Mouse (Mus musculus) heart, embryonic 10.5 days (tissue): Measurements from ENCODE around the gene Med28. TPM values are rescaled to one million over a fixed set of nuclear protein-coding genes. Genes with fewer than 3 reads are reported as not detected.

Experiments
- DNase-seq: peaks from one replicate; pipeline ENCODE4 v3.0.0-alpha.2; 2017; ENCODE audit warnings: low spot score
- H3K27ac ChIP-seq: fragments of 300-500 bp; sonication (generic); 2 replicates; pipeline ENCODE4 v1.5.1; 2016; ENCODE audit warnings: mild to moderate bottlenecking
- H3K27me3 ChIP-seq: fragments of 300-500 bp; sonication (generic); 2 replicates; pipeline ENCODE4 v1.6.1; 2016; ENCODE audit warnings: mild to moderate bottlenecking; ENCODE audit not compliant: poor library complexity, insufficient read depth, severe bottlenecking
- H3K36me3 ChIP-seq: fragments of 300-500 bp; sonication (generic); 2 replicates; pipeline ENCODE4 v1.6.1; 2016; ENCODE audit warnings: mild to moderate bottlenecking, moderate library complexity
- H3K4me1 ChIP-seq: fragments of 300-500 bp; sonication (generic); 2 replicates; pipeline ENCODE4 v1.6.1; 2016; ENCODE audit warnings: mild to moderate bottlenecking
- H3K4me3 ChIP-seq: fragments of 300-500 bp; sonication (generic); 2 replicates; pipeline ENCODE4 v1.5.1; 2016; ENCODE audit warnings: mild to moderate bottlenecking, moderate library complexity
- H3K9me3 ChIP-seq: fragments of 300-500 bp; sonication (generic); 2 replicates; pipeline ENCODE4 v1.6.1; 2016; ENCODE audit warnings: mild to moderate bottlenecking, moderate library complexity
- WGBS: fragments of 180-500 bp; shearing (Covaris S2); methylation state at CpG from one replicate; pipeline ENCODE4 v1.1.7; 2016; 5-methylcytosine and 5-hydroxymethylcytosine counted together
- polyA plus RNA-seq: library from polyadenylated mRNA; unstranded; fragments of >200 nt; fragmentation: Nextera tagmentation; extraction: Ambion mirVana; gene quantifications from 2 replicates; pipeline ENCODE4 v1.2.1, GENCODE M21; 2016

Gene Med28
- polyA plus RNA-seq, 1 experiment from 2014 or later: 242 TPM

DNA sequence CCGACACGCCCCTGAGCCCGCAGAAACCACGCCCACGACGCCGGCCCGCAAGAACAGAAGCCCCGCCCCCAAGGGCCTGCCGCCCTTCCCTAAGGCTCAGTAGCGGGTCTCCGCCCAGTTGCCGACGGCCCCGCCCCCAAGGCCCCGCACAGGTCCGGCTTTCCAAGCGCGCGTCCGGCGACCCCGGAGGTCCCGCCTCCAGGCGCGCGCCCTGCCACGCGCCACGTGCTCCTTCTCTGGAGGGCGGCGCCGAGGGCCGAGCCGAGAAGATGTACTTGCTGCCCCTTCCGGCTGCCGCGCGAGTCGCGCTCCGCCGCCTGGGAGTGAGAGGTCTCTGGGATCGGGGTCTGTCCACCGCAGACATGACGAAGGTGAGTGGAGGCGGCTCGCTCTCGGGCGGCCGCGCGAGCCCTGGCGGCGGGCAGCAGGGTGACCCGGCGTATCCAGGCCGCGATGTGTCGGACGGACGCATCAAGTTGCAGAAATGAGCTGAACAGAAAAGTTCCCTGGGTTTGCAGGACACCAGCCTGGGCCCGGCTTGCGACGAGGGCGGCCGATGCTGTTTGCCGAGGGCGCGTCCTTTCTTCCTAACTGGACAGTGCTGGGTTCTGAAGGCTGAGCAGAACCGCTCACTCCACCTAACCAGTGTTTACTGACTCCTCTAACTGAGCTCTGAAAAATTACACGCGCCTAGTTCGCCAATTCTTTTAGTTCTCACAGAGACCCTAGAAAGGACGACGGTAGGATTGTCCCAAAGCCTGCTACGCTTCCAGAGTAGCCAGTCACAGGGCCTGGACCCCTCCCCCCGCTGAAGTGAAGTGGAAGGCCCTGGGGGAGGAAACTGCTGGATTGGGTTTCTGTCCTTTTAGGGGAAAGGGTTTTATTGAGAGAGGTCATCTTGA is 26.6 kb upstream of the Med28 start, which contains the start of gene Lap3:
Gene Lap3 (plus strand): TSS at position 184 of the 902 bp plus-strand sequence.
- Histone ChIP-seq H3K4me1 (peaks cover 10% of the 10 kb centered on the region; the same call in 1 of the 2 replicates), H3K9me3 (no peaks in the 10 kb centered on the region), H3K27me3 (no peaks in the 10 kb centered on the region), H3K36me3 (peaks cover 27% of the 10 kb centered on the region), H3K27ac (peak within 1 kb of the TSS; percentile 93), H3K4me3 (peak within 1 kb of the TSS; percentile 81)
- under 1% methylated on average over 78 of the region's 78 CpGs for WGBS
- DNase-seq: peak; percentile 99

DNA sequence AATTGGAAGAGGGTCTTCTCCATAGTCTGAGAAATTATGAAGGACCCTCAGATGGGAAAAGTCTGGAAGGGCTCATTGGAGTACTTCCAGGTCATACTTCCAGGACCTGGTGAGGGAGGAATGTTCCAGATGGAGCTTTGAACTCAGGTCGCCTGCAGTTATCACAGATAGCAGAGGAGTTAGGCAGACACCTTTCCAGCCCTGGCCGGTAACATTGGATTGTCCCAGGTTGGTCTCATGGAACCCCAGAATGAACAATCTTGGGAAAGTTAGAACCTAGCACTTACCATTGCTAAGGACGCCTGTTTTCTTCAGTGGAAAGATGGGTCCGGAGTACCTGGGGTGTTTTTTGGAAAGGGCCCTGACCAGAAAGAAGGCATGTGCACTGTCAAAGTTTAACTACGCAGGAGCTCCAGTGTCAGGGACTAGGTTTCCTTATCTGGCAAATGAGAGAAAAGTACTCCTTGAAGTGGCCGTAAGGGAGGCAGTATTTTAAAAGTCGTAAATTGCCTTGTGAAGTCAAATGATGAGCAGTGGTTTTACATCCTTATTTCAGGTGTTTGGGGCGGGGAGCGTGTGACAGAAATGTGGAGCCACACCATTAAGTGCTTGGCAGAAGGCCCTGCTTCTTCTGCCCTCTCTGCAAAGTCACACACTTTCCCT is 25.8 kb upstream of the Med28 start:
- 50% methylated on average over 9 of the region's 9 CpGs for WGBS
- Histone ChIP-seq H3K27ac (peak overlapping the region; percentile 93; the same call in 1 of the 2 replicates), H3K9me3 (no peaks in the 10 kb centered on the region), H3K4me3 (peak overlapping the region; percentile 81), H3K4me1 (peaks cover 10% of the 10 kb centered on the region; the same call in 1 of the 2 replicates), H3K36me3 (peaks cover 35% of the 10 kb centered on the region), H3K27me3 (no peaks in the 10 kb centered on the region)
- no peak for DNase-seq

DNA sequence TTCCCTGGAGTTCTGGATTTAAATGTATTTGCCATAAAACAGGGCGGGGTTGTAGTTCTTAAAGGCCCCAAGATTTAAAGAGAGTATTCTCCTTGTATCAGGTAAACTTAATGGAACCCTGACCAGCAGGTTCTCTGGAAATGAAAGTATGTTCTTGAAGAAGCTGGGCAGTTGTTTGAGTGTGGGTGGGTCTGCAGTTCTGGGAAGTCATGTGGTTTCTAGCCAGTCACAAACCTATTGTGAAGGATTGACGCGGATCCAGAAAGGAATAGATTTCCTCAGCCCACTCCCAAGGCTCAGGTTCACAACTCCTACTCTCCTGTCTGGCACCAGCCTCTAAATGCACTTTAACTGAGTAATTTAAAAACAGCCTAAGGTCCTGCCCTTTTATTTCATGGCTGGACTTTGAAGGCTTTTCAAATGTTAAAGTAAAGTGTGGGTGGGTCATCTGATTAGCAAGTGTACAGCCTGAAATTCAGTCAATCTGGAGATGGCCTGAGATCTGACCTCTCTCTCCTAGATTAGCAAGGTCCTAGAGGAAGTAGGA is 24.5 kb upstream of the Med28 start:
- Histone ChIP-seq H3K27me3 (no peaks in the 10 kb centered on the region), H3K4me3 (no peak overlapping the region), H3K27ac (no peak overlapping the region), H3K4me1 (peaks cover 10% of the 10 kb centered on the region; the same call in 1 of the 2 replicates), H3K9me3 (no peaks in the 10 kb centered on the region), H3K36me3 (peaks cover 48% of the 10 kb centered on the region)
- WGBS: 91% methylated on average over 3 of the region's 3 CpGs
- DNase-seq: no peak

DNA sequence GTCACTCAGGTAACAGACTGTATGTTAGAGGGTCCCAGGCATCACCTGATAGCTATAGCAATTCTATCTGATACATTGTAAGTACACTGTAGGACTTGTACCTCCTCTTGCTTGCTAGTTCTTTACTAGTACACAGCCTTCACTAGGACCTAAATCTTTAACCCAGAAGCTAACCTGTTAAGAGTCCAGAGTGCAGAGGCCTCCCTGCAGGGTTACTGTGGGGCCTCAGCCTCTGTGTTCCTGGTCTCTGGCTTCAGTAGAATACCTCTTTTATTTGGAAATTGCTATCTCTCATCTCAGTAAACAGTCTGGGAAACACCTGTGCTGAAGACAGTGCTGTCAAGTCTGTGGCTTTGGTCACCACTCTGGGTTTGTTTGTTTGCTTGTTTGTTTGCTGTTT is 24.0 kb upstream of the Med28 start:
- H3K27ac ChIP-seq: no peak overlapping the region
- H3K4me3 ChIP-seq: no peak overlapping the region
- peaks cover 10% of the 10 kb centered on the region; the same call in 1 of the 2 replicates for H3K4me1 ChIP-seq
- DNase-seq: peak; percentile 30
- H3K27me3 ChIP-seq: no peaks in the 10 kb centered on the region
- H3K36me3 ChIP-seq: peaks cover 53% of the 10 kb centered on the region
- no peaks in the 10 kb centered on the region for H3K9me3 ChIP-seq

DNA sequence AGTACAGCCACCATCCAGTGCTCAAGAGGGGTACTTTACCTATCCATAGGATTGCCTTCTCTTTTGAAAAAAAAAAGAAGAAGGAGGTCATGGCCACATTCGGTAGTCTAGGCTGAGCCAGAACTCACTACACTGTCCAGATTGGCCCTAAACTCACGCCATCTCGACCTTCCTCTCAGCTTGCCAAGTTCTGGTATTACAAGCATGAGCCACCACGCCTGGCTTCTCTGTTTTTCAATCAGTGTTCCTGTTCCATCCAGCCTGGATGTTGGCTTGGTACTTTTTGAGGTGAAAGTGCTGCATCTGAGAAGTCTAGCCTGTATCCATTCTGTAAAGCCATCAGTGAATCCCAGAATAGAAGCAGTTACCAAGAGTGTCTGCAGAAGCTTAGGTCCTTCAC is 23.6 kb upstream of the Med28 start:
- H3K27me3 ChIP-seq: no peaks in the 10 kb centered on the region
- H3K36me3 ChIP-seq: peaks cover 57% of the 10 kb centered on the region
- peak; percentile 16 for DNase-seq
- H3K9me3 ChIP-seq: no peaks in the 10 kb centered on the region
- peaks cover 10% of the 10 kb centered on the region; the same call in 1 of the 2 replicates for H3K4me1 ChIP-seq
- no peak overlapping the region for H3K27ac ChIP-seq
- no peak overlapping the region for H3K4me3 ChIP-seq
- 89% methylated on average over 4 of the region's 4 CpGs for WGBS

DNA sequence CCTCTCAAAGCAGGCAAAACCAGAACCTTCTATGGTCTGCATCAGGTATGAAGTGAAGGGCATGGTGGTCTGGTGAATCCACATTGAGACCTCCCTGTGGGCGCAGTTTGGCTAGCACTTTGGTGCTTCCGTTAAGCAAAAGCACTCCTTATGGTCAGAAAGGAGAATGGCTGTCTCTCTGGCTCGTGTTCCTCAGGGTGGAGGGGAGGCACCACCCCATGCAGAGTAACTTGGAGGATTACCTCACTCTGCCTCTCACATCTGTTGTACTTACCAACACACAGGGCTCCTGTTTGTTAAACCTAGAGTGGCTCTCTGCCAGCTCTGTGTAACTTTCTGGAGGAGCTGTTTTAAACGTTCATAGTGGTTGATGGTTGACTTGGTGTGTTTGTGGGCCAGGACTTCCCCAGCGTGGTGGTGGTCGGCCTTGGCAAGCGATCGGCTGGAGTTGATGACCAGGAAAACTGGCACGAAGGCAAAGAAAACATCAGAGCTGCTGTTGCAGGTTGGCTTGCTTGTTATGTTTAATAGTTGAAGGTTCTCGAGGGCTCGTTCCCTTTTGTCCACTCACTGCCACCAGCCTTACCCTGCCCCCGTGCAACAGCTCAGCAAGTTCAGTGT is 23.0 kb upstream of the Med28 start:
- H3K36me3 ChIP-seq: peaks cover 63% of the 10 kb centered on the region
- H3K27ac ChIP-seq: no peak overlapping the region
- WGBS: 84% methylated on average over 12 of the region's 12 CpGs
- DNase-seq: no peak
- H3K4me1 ChIP-seq: peaks cover 10% of the 10 kb centered on the region; the same call in 1 of the 2 replicates
- H3K27me3 ChIP-seq: no peaks in the 10 kb centered on the region
- no peak overlapping the region for H3K4me3 ChIP-seq
- H3K9me3 ChIP-seq: no peaks in the 10 kb centered on the region

DNA sequence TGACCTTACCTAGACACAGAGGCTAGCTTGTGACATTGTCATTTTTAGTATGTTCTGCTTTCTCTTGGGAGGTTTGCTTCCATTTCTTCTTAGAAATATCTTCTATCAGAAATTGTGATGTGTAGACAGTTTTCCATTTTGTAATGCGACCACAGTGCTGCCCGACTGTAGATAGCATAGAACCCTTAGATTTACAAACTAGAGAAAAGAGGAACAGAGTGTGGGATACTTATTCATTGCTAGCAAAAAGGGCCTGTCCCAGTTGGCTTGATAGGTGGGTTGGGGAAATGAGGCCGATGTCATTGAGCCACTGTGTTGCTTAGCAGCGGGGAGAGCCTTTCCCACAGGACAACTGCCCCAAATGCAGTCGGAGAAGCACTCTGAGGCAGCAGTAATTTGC is 22.5 kb upstream of the Med28 start:
- Histone ChIP-seq H3K9me3 (no peaks in the 10 kb centered on the region), H3K36me3 (peaks cover 68% of the 10 kb centered on the region), H3K27me3 (no peaks in the 10 kb centered on the region), H3K4me3 (no peak overlapping the region), H3K4me1 (peaks cover 10% of the 10 kb centered on the region; the same call in 1 of the 2 replicates), H3K27ac (no peak overlapping the region)
- 90% methylated on average over 5 of the region's 5 CpGs for WGBS
- no peak for DNase-seq

DNA sequence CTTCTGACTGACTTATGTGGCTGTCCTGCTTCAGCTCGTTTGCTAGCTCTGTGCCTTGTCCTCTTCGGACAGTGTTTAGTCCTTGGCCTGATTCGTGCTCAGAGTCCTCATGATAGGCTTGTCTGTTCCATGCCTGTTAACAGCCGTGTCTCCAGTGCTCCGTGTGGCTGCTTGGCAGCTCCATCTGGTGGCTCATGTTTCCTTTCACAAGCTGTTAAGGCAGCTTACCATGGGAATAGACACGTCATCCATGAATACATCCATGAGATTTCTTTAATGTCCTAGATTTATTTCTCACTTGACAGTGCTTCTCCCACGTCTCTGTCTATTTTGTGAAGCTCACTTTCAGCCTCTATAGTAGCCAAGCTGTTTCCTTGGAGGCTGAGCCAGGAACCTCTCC is 10.0 kb upstream of the Med28 start:
- peaks cover 81% of the 10 kb centered on the region for H3K36me3 ChIP-seq
- no peaks in the 10 kb centered on the region for H3K27me3 ChIP-seq
- DNase-seq: no peak
- no peak overlapping the region for H3K4me3 ChIP-seq
- H3K27ac ChIP-seq: no peak overlapping the region
- 84% methylated on average over 7 of the region's 7 CpGs for WGBS
- H3K4me1 ChIP-seq: no peaks in the 10 kb centered on the region
- H3K9me3 ChIP-seq: no peaks in the 10 kb centered on the region

DNA sequence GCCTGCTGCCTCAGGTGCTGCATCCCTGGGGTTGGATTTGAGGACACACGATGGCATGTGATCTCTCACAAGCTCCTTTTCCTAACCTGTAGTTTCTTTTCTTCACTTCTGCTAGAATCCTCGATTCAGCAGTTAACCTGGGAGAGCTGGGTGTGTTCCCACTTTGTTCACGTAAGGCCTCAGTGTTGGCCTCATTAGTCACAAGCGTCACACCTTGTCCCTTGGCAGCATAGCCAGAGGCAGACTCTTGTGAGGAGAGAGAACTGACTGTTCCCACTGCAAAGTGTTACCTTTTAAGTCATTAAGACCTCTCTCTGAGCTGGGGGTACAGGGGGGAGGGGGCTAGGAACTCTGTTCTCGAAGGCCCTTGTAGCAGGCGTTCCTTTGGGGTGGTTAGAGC is 7.1 kb upstream of the Med28 start:
- 84% methylated on average over 6 of the region's 6 CpGs for WGBS
- Histone ChIP-seq H3K4me3 (no peak overlapping the region), H3K36me3 (peaks cover 59% of the 10 kb centered on the region), H3K27me3 (no peaks in the 10 kb centered on the region), H3K27ac (no peak overlapping the region), H3K4me1 (no peaks in the 10 kb centered on the region), H3K9me3 (no peaks in the 10 kb centered on the region)
- no peak for DNase-seq

DNA sequence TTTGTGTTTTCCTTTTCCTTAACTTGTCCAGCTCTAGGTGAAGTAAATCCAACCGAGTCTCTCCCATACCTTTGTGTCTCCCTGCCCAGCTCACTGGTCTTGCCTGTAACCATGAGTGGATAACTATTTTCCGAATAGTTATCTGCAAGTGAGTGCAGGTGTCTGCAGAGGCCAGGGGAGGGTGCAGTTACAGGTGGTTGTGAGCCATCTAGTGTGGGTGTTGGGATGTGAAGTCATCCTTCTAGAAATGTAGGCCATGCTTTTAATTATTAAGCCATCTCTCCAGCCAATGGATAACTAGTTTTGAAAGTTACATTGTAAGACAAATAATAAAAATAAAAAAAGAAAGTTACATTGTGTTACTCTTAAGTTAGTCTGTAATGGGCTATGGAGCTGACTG is 6.5 kb upstream of the Med28 start:
- Histone ChIP-seq H3K27me3 (no peaks in the 10 kb centered on the region), H3K4me1 (no peaks in the 10 kb centered on the region), H3K36me3 (peaks cover 56% of the 10 kb centered on the region), H3K4me3 (no peak overlapping the region), H3K9me3 (no peaks in the 10 kb centered on the region), H3K27ac (no peak overlapping the region)
- DNase-seq: no peak
- 91% methylated on average over 2 of the region's 2 CpGs for WGBS

DNA sequence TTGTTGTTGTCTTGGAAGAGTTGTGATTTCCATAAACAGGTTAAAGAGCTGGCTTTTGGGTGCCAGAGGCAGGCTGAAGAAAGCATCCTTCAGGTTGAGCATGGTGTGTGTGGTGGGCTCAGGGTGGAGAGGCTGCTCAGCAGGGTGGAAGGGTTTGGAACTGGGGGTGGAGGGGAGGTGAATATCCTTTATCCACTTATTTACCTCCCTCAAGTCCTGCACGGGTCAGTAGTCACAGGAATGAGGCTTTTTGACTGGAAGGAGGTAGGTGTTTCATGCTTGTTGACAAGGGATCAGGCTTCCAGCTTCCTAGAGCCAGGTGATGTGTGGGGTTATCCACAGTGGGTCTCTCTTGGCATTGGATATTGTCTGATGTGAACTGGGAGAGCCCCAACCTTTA is 5.4 kb upstream of the Med28 start:
- no peak overlapping the region for H3K27ac ChIP-seq
- WGBS: 82% methylated on average over 1 of the region's 1 CpGs
- no peak for DNase-seq
- H3K36me3 ChIP-seq: peaks cover 51% of the 10 kb centered on the region
- no peak overlapping the region for H3K4me3 ChIP-seq
- H3K27me3 ChIP-seq: no peaks in the 10 kb centered on the region
- 0 out of 2 replicates have a peak, but pooled peaks cover under 1% of the 10 kb centered on the region for H3K4me1 ChIP-seq
- H3K9me3 ChIP-seq: no peaks in the 10 kb centered on the region

DNA sequence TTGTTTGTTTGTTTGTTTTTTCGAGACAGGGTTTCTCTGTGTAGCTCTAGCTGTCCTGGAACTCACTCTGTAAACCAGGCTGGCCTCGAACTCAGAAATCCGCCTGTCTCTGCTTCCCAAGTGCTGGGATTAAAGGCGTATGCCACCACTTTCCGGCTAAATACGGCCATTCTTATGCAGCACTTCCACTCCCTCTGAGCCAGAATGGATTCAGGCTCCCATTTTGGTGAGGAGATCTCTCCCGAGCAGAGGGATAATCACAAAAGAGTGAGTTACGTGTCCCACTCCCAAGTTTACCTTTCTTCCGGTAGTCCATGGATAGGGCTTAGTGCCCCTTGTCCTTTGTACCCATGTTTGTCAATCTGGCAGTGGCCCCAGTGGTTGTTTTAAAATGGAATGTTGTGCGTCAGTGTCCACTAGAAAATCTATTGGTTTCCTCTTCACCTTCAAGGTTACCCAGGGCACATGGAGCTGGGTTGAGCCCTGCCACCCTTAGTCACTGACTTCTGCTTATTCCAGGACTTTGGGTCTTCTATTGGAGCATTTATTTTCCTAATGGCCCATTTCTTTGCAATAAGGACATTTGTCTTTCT is 4.8 kb upstream of the Med28 start:
- Histone ChIP-seq H3K27me3 (no peaks in the 10 kb centered on the region), H3K27ac (no peak overlapping the region), H3K9me3 (no peaks in the 10 kb centered on the region), H3K4me1 (0 out of 2 replicates have a peak, but pooled peaks cover 3% of the 10 kb centered on the region), H3K36me3 (peaks cover 44% of the 10 kb centered on the region), H3K4me3 (no peak overlapping the region)
- DNase-seq: no peak
- WGBS: 88% methylated on average over 10 of the region's 10 CpGs
